Mouse (Mus musculus) ES-Bruce4 (cell line): Measurements from ENCODE around the gene Ostm1. TPM values are rescaled to one million over a fixed set of nuclear protein-coding genes. Genes with fewer than 3 reads are reported as not detected.

Experiments
- H3K27ac ChIP-seq: 2 replicates; pipeline ENCODE4 v1.5.1; 2012; ENCODE audit warnings: low read length, inconsistent platforms; ENCODE audit not compliant: insufficient read depth
- H3K27me3 ChIP-seq: 2 replicates; pipeline ENCODE4 v1.6.1; 2012; ENCODE audit warnings: mild to moderate bottlenecking, low read length, inconsistent platforms; ENCODE audit not compliant: control insufficient read depth, poor library complexity, insufficient read depth, severe bottlenecking
- H3K36me3 ChIP-seq: 2 replicates; pipeline ENCODE4 v1.6.1; 2012; ENCODE audit warnings: inconsistent platforms, mild to moderate bottlenecking, low read length, moderate library complexity; ENCODE audit not compliant: control insufficient read depth, poor library complexity, insufficient read depth, severe bottlenecking
- H3K4me1 ChIP-seq: one replicate; pipeline ENCODE4 v1.8.1; 2011; ENCODE audit warnings: low read length; ENCODE audit not compliant: control insufficient read depth, insufficient read depth
- H3K4me3 ChIP-seq: 2 replicates; pipeline ENCODE4 v1.5.1; 2011; ENCODE audit warnings: low read depth, mild to moderate bottlenecking, low read length
- H3K9ac ChIP-seq: 2 replicates; pipeline ENCODE4 v1.6.1; 2012; ENCODE audit warnings: low read depth, mild to moderate bottlenecking, inconsistent platforms; ENCODE audit not compliant: poor library complexity, severe bottlenecking
- H3K9me3 ChIP-seq: replicated peaks from 2 replicates; pipeline ENCODE4 v1.6.1; 2012; ENCODE audit warnings: mild to moderate bottlenecking, low read length, inconsistent platforms; ENCODE audit not compliant: control insufficient read depth, poor library complexity, insufficient read depth, severe bottlenecking
- CTCF ChIP-seq: IDR thresholded peaks from one replicate; pipeline ENCODE4 v1.8.1; 2011; ENCODE audit warnings: low read depth, low read length
- EP300 ChIP-seq: IDR thresholded peaks from 2 replicates; pipeline ENCODE4 v1.6.1; 2011; ENCODE audit warnings: low read depth, low read length; ENCODE audit not compliant: insufficient read depth
- POLR2A ChIP-seq: IDR thresholded peaks from one replicate; pipeline ENCODE4 v1.8.1; 2011; ENCODE audit warnings: low read length; ENCODE audit not compliant: insufficient read depth
- polyA plus RNA-seq: library from polyadenylated mRNA; stranded (reverse); fragments of >200 nt; gene quantifications from 2 replicates; pipeline ENCODE4 v1.2.4, GENCODE M21; 2011; ENCODE audit warnings: low read depth; ENCODE audit not compliant: missing spikeins, insufficient read depth, insufficient read length

Ostm1 gene
- polyA plus RNA-seq, 1 experiment = 18.6 TPM

GRCm38 (mm10) chr10:42578281-42578675 is 5.3 kb upstream of the Ostm1 start:
- H3K4me3 ChIP-seq = no peak overlapping the region
- no peaks in the 10 kb centered on the region for H3K36me3 ChIP-seq
- H3K9me3 ChIP-seq = no peaks in the 10 kb centered on the region
- no peak overlapping the region for H3K9ac ChIP-seq
- H3K4me1 ChIP-seq = no peaks in the 10 kb centered on the region
- no peak overlapping the region for H3K27ac ChIP-seq
- peaks cover 40% of the 10 kb centered on the region for H3K27me3 ChIP-seq
- no peak for TF ChIP-seq EP300
- no peak for TF ChIP-seq CTCF

DNA sequence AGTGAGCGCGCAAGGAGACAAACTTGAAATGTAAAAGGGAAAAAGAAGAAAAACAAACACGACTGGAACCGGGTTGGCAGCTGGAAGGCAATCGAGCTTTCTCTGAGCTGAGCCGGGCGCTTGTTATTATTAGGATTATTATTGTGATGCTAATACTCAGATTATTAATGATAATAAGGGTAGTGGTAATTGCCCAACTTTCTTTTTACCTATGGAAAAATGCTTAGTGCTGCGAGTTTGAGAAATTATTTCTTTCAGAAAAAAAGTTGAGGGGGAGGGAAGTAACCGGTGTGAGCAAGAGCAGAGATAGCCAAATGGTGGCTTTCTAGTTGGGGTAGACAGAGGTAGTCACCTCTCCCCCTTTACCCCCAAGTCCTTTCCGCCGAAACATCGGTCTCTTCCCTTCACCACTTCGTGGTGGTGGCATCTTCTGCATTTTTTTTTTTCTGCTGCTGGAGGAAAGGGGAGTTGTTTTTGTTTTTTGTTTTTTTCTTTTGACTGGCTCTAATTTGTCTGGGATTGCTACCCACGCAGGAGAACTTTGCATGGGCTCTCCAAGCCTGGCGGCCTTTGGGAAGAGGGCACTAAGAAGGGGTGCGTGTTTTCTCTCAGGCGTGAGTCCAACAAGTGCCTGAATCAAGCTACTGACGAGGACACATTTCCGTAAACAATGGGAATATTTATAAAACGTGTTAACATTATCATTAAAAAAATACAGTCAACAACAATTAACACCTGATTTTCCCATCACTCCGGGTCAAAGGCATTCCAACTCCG is 4.7 kb upstream of the Ostm1 start:
- Histone ChIP-seq H3K4me1 (no peaks in the 10 kb centered on the region), H3K9ac (no peak overlapping the region), H3K27me3 (peaks cover 45% of the 10 kb centered on the region), H3K9me3 (no peaks in the 10 kb centered on the region), H3K27ac (no peak overlapping the region), H3K36me3 (no peaks in the 10 kb centered on the region), H3K4me3 (no peak overlapping the region)
- no peak for TF ChIP-seq POLR2A
- TF ChIP-seq EP300 = no peak
- TF ChIP-seq CTCF = no peak

GRCm38 (mm10) chr10:42579475-42580130 is 4.0 kb upstream of the Ostm1 start:
- Histone ChIP-seq H3K9ac (no peak overlapping the region), H3K27ac (no peak overlapping the region), H3K27me3 (peaks cover 52% of the 10 kb centered on the region), H3K36me3 (no peaks in the 10 kb centered on the region), H3K9me3 (no peaks in the 10 kb centered on the region), H3K4me1 (no peaks in the 10 kb centered on the region), H3K4me3 (peak overlapping the region; percentile 13)
- TF ChIP-seq POLR2A = no peak
- TF ChIP-seq EP300 = 0 out of 2 replicates have a peak, but pooled peaks have one; percentile 1

- H3K4me3 ChIP-seq = peak overlapping the region; percentile 14; the same call in 1 of the 2 replicates
- H3K27ac ChIP-seq = no peak overlapping the region
- H3K27me3 ChIP-seq = peaks cover 59% of the 10 kb centered on the region
- no peaks in the 10 kb centered on the region for H3K36me3 ChIP-seq
- TF ChIP-seq EP300 (no peak), CTCF (no peak), POLR2A (no peak)
- H3K4me1 ChIP-seq = no peaks in the 10 kb centered on the region
- no peaks in the 10 kb centered on the region for H3K9me3 ChIP-seq
- H3K9ac ChIP-seq = no peak overlapping the region
Observed at GRCm38 (mm10) chr10:42580131-42580950, 3.3 kb upstream of the Ostm1 start.

DNA sequence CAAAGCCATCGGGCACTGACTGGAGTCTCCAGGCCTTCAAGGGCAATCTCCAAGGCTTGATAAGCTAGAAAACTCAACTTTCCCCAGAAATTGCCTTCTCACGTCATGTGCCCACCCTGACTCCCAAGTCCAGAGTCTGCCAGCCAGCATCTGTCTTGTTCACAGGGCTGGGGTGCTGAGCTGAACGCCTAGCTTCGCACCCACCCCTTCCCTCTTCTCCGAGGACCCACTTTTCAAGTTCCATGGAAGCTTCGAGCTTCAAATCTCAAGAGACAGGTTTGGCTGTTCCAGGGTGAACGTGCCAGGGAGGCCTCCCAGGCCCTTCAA is 2.7 kb upstream of the Ostm1 start:
- no peak overlapping the region for H3K4me3 ChIP-seq
- H3K27me3 ChIP-seq = peaks cover 65% of the 10 kb centered on the region
- no peaks in the 10 kb centered on the region for H3K4me1 ChIP-seq
- no peak overlapping the region for H3K9ac ChIP-seq
- no peak for TF ChIP-seq POLR2A
- no peak for TF ChIP-seq EP300
- no peak for TF ChIP-seq CTCF
- H3K36me3 ChIP-seq = no peaks in the 10 kb centered on the region
- no peaks in the 10 kb centered on the region for H3K9me3 ChIP-seq
- H3K27ac ChIP-seq = no peak overlapping the region
